Comparison of ENCODE assay signal across 8 mouse cellular contexts in genomic region chr8:125568851-125569532, GRCm38 (mm10). TPM values are rescaled to one million over a fixed set of nuclear protein-coding genes. Genes with fewer than 3 reads are reported as not detected.
DNase-seq lines count a peak whose midpoint lies in the region; ATAC-seq and TF ChIP-seq lines count a peak whose summit lies in the region.

No protein-coding gene starts in this region.

- no peaks in the 10 kb centered on the region for H3K9me3 ChIP-seq in intestine, embryonic 16.5 days (ENCODE audit: control insufficient read depth, low read length)
- 0 out of 2 replicates have a peak, but pooled peaks cover 2% of the 10 kb centered on the region for H3K9me3 ChIP-seq in limb, embryonic 12.5 days
- H3K9me3 ChIP-seq in midbrain, embryonic 12.5 days = no peaks in the 10 kb centered on the region

- H3K4me1 ChIP-seq in spleen, adult 2 months (ENCODE audit: control insufficient read depth, insufficient read depth, insufficient read length) = peaks cover 8% of the 10 kb centered on the region; the same call in 1 of the 2 replicates
- H3K4me1 ChIP-seq in intestine, embryonic 16.5 days (ENCODE audit: control insufficient read depth, insufficient read depth, low read length) = peaks cover 21% of the 10 kb centered on the region
- H3K4me1 ChIP-seq in limb, embryonic 12.5 days (replicated peaks) = peaks cover 33% of the 10 kb centered on the region
- peaks cover 43% of the 10 kb centered on the region for H3K4me1 ChIP-seq in midbrain, embryonic 12.5 days

- peak overlapping the region; percentile 71 for H3K27ac ChIP-seq in spleen, adult 2 months (ENCODE audit: insufficient read depth, low read length)
- H3K27ac ChIP-seq in intestine, embryonic 16.5 days (ENCODE audit: low read length) = peak overlapping the region; percentile 50
- peak overlapping the region; percentile 50; the same call in 1 of the 2 replicates for H3K27ac ChIP-seq in limb, embryonic 12.5 days
- peak overlapping the region; percentile 80 for H3K27ac ChIP-seq in midbrain, embryonic 12.5 days (replicated peaks)

- WGBS in spleen, adult 2 months = under 1% methylated on average over 39 of the region's 39 CpGs
- under 1% methylated on average over 39 of the region's 39 CpGs for WGBS in intestine, embryonic 16.5 days
- under 1% methylated on average over 39 of the region's 39 CpGs for WGBS in limb, embryonic 12.5 days
- under 1% methylated on average over 39 of the region's 39 CpGs for WGBS in midbrain, embryonic 12.5 days

- no peaks in the 10 kb centered on the region for H3K36me3 ChIP-seq in spleen, adult 2 months (ENCODE audit: control insufficient read depth, insufficient read depth, low read length)
- no peaks in the 10 kb centered on the region for H3K36me3 ChIP-seq in intestine, embryonic 16.5 days (ENCODE audit: control insufficient read depth, insufficient read depth, low read length)
- no peaks in the 10 kb centered on the region for H3K36me3 ChIP-seq in limb, embryonic 12.5 days
- no peaks in the 10 kb centered on the region for H3K36me3 ChIP-seq in midbrain, embryonic 12.5 days
- no peaks in the 10 kb centered on the region for H3K36me3 ChIP-seq in splenic B cell, adult 2 months (ENCODE audit: control insufficient read depth, insufficient read depth, low read length, poor library complexity, severe bottlenecking)

- TF ChIP-seq CTCF in spleen, adult 2 months (IDR thresholded peaks at IDR 0.05; ENCODE audit: extremely low read depth, insufficient read depth, insufficient read length, insufficient replicate concordance) = peak; percentile 7; the same call in 1 of the 2 replicates

- peak overlapping the region; percentile 79 for H3K9ac ChIP-seq in intestine, embryonic 16.5 days (ENCODE audit: low read depth, low read length)
- peak overlapping the region; percentile 84 for H3K9ac ChIP-seq in limb, embryonic 12.5 days (replicated peaks)
- H3K9ac ChIP-seq in midbrain, embryonic 12.5 days (replicated peaks) = peak overlapping the region; percentile 85

- no peaks in the 10 kb centered on the region for H3K27me3 ChIP-seq in spleen, adult 2 months (ENCODE audit: control insufficient read depth, insufficient read depth, low read length)
- no peaks in the 10 kb centered on the region for H3K27me3 ChIP-seq in intestine, embryonic 16.5 days (replicated peaks; ENCODE audit: control insufficient read depth, insufficient read depth, low read length)
- H3K27me3 ChIP-seq in limb, embryonic 12.5 days = peaks cover 7% of the 10 kb centered on the region
- H3K27me3 ChIP-seq in midbrain, embryonic 12.5 days = peaks cover 13% of the 10 kb centered on the region
- H3K27me3 ChIP-seq in splenic B cell, adult 2 months (ENCODE audit: control insufficient read depth, insufficient read depth, low read length, poor library complexity, severe bottlenecking) = no peaks in the 10 kb centered on the region

- H3K4me2 ChIP-seq in intestine, embryonic 16.5 days (ENCODE audit: low read depth, low read length) = peak overlapping the region; percentile 93
- peak overlapping the region; percentile 90 for H3K4me2 ChIP-seq in limb, embryonic 12.5 days
- peak overlapping the region; percentile 78 for H3K4me2 ChIP-seq in midbrain, embryonic 12.5 days (replicated peaks)

- ATAC-seq in intestine, embryonic 16.5 days = peak; percentile 4
- no peak for ATAC-seq in limb, embryonic 12.5 days (ENCODE audit: insufficient number of reproducible peaks, insufficient read depth, low FRiP score, low TSS enrichment, low read depth)
- ATAC-seq in midbrain, embryonic 12.5 days (ENCODE audit: low FRiP score, low read depth) = 0 out of 2 replicates have a peak, but pooled peaks have one; percentile 5

- TF ChIP-seq POLR2A in spleen, adult 2 months (IDR thresholded peaks at IDR 0.05; ENCODE audit: low read depth, low read length) = no peak

- peak overlapping the region; percentile 73 for H3K4me3 ChIP-seq in spleen, adult 2 months (ENCODE audit: extremely low read depth, insufficient read depth, insufficient read length)
- H3K4me3 ChIP-seq in intestine, embryonic 16.5 days (ENCODE audit: low read length) = peak overlapping the region; percentile 75
- peak overlapping the region; percentile 80 for H3K4me3 ChIP-seq in limb, embryonic 12.5 days (replicated peaks)
- H3K4me3 ChIP-seq in midbrain, embryonic 12.5 days = peak overlapping the region; percentile 85

- DNase-seq in spleen, adult 2 months (ENCODE audit: low read depth in 1 of 2, low spot score in 2 of 2) = peak in 1 of 2 experiments; percentile 56
- no peak for DNase-seq in spleen, adult 12 weeks (ENCODE audit: low spot score)
- peak; percentile 44 to 54 for DNase-seq in cerebellum, postnatal 36 days
- peak; percentile 36 to 47 for DNase-seq in gastrocnemius, postnatal 4 days (ENCODE audit: low spot score in 2 of 2)
- peak; percentile 74 for DNase-seq in splenic B cell, adult 2 months (ENCODE audit: low read depth, low spot score)

RNA-seq across cellular contexts. Expression of gene Sipa1l2, which starts 0.6 kb away (rescaled TPM):
- 9.7 and 12.1 TPM in 2 replicates for polyA plus RNA-seq in spleen, adult 2 months (2012; rRNA removed)
- 10 to 100 TPM; 24.2 to 27.5 TPM for total RNA-seq in gastrocnemius, postnatal 4 days (2021)
- 4.9 and 6.8 TPM in 2 replicates for polyA plus RNA-seq in intestine, embryonic 16.5 days (2015; fragmentation: Nextera tagmentation; extraction: Ambion mirVana)
- polyA plus RNA-seq in limb, embryonic 12.5 days (2016; fragmentation: Nextera tagmentation; extraction: Ambion mirVana) = 18.6 and 20.2 TPM in 2 replicates
- 43.7 and 45.4 TPM in 2 replicates for polyA plus RNA-seq in midbrain, embryonic 12.5 days (2016; fragmentation: Nextera tagmentation; extraction: Ambion mirVana)
